Mouse (Mus musculus) CD4-positive, CD25-positive, alpha-beta regulatory T cell (primary cell): Measurements from ENCODE around the gene Cbx2. TPM values are rescaled to one million over a fixed set of nuclear protein-coding genes. Genes with fewer than 3 reads are reported as not detected.

Experiments used
- polyA plus RNA-seq: library from polyadenylated mRNA; unstranded; fragments of 100-300 nt; shearing (Covaris generic); gene quantifications from one replicate; pipeline ENCODE4 v1.2.1, GENCODE M21; 2017

Cbx2 gene
- 9.8 TPM for polyA plus RNA-seq

DNA sequence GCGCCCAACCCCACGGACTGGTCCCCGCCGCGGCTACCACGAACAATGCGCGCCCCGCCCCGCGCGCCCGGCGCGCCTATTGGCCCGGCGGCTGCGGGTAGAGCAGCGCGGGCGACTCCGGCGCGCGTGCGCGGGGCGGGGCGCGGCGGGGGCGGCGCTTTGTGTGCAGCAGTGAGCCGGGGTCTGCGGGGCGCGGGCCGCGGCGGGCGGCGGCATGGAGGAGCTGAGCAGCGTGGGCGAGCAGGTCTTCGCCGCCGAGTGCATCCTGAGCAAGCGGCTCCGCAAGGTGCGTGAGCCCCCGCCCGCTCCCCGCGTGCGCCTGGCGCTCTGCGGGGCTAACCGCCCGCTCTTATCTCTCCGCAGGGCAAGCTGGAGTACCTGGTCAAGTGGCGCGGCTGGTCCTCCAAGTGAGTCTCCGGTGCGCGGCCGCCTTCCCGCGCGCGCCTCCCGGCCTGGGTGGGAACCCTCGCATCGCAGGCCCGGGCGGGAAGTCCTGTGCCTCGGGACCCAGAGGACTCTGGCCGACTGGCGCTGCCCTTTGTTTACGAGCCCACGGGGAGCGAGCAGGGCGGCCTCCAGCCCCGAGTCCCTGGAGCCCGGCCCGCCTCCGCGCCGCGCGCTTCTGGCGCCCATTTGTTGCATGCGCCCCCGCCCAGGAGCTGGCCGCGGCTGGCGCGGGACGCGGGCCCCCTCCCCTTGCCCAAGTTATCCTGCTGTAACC, at the start of gene Cbx2:
Gene Cbx2, plus strand, starts transcription at position 68 of the 721 bp plus-strand sequence.

DNA sequence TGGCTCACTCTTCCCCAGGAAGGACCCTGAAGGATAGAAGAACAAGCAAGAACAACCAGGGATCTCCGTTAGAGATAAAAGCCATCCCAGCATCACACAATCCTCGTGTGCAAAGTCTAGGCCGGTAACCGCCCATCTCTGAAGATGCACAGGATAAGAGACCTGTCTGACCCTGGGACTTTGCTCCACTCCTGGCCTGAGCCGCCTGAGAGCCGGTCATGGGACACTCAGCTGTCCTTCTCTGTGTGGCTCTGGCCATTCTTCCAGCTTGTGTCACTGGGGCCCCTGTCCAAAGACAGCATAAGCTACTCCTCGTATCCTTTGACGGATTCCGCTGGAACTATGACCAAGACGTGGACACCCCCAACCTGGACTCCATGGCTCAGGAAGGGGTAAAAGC, 34.8 kb upstream of the Cbx2 start, which contains the start of gene Enpp7:
Gene Enpp7, plus strand, starts transcription at position 190 of the 400 bp plus-strand sequence.

DNA sequence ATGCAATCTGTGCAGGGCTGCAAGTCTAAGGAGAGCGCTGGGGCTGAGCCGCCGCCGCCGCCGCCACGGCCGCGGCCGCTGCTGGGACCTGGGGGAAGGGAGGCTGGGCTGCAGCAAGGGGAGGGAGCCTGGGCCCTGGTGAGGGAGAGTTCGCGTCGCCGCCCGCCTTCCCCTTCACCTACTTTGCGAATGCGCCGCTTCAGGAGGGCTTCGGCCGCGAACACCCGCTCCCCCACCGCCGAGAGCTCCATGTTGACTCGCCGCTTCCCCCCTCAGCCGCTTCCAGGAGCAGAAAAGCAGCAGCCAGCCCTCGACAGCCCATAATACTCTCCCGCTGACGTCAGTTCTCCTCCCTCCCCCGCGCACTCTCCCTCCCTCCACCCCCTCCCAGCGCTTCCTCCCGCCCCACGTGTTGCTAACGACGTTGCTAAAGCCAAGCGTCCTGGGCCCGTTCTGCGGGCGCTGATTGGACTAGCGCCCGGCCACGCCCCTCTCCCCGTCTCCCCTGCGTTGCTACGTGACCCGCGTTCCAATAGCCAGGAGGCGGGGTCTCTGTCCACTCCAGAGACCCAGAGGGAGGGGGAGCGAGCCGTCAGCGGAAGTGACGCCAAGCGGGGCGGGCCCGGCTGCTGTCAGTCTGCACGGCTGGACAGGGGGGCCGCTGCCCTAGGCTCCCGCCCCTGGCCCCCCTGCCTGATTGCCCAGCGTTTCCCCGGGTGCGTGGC, 18.0 kb downstream of the Cbx2 start, which contains the start of gene Cbx8:
Gene Cbx8, minus strand, starts transcription at position 370 of the 725 bp plus-strand sequence.

Other genes starting within 250 kb of the Cbx2 start
- 0.18 TPM for gene Rbfox3, start 111.4 kb upstream of the Cbx2 start, polyA plus RNA-seq
- gene Enpp7, start 34.8 kb upstream of the Cbx2 start, polyA plus RNA-seq = not detected
- gene Cbx8, start 18.0 kb downstream of the Cbx2 start, polyA plus RNA-seq = 18.8 TPM
- gene Cbx4, start 63.3 kb downstream of the Cbx2 start, polyA plus RNA-seq = 86.7 TPM
- gene Tbc1d16, start 205.5 kb downstream of the Cbx2 start, polyA plus RNA-seq = 0.75 TPM
- gene Ccdc40, start 205.6 kb downstream of the Cbx2 start, polyA plus RNA-seq = 1.9 TPM
- gene Gaa, start 244.9 kb downstream of the Cbx2 start, polyA plus RNA-seq = 26.2 TPM